Mouse (Mus musculus) liver, embryonic 12.5 days (tissue): ENCODE results near the gene Ripor2. TPM values are rescaled to one million over a fixed set of nuclear protein-coding genes. Genes with fewer than 3 reads are reported as not detected.
A peak's percentile ranks its signal among the peaks of the same experiment; 100 is the strongest.

Experiments
- ATAC-seq: fragments of 200-750 bp; cut with Nextera tagmentation; 2 replicates; pipeline ENCODE4 v1.8.0; 2017; ENCODE audit warnings: moderate number of reproducible peaks, mild to moderate bottlenecking, moderate library complexity
- H3K27ac ChIP-seq: fragments of 300-500 bp; sonication (generic); 2 replicates; pipeline ENCODE4 v1.5.1; 2016; ENCODE audit warnings: mild to moderate bottlenecking
- H3K27me3 ChIP-seq: fragments of 300-500 bp; sonication (generic); replicated peaks from 2 replicates; pipeline ENCODE4 v1.6.1; 2016; ENCODE audit warnings: mild to moderate bottlenecking, moderate library complexity
- H3K36me3 ChIP-seq: fragments of 300-500 bp; sonication (generic); 2 replicates; pipeline ENCODE4 v1.6.1; 2016; ENCODE audit warnings: mild to moderate bottlenecking, moderate library complexity
- H3K4me1 ChIP-seq: fragments of 300-500 bp; sonication (generic); 2 replicates; pipeline ENCODE4 v1.6.1; 2016
- H3K4me2 ChIP-seq: fragments of 300-500 bp; sonication (generic); 2 replicates; pipeline ENCODE4 v1.6.1; 2016; ENCODE audit warnings: mild to moderate bottlenecking, moderate library complexity
- H3K4me3 ChIP-seq: fragments of 300-500 bp; sonication (generic); 2 replicates; pipeline ENCODE4 v1.5.1; 2016; ENCODE audit warnings: mild to moderate bottlenecking, moderate library complexity
- H3K9ac ChIP-seq: fragments of 300-500 bp; sonication (generic); 2 replicates; pipeline ENCODE4 v1.6.1; 2016; ENCODE audit warnings: mild to moderate bottlenecking, moderate library complexity
- H3K9me3 ChIP-seq: fragments of 300-500 bp; sonication (generic); replicated peaks from 2 replicates; pipeline ENCODE4 v1.6.1; 2016; ENCODE audit warnings: mild to moderate bottlenecking, moderate library complexity
- WGBS: fragments of 180-500 bp; shearing (Covaris S2); methylation state at CpG from one replicate; pipeline ENCODE4 v1.1.7; 2016; ENCODE audit not compliant: insufficient replicate concordance; 5-methylcytosine and 5-hydroxymethylcytosine counted together
- polyA plus RNA-seq: library from polyadenylated mRNA; unstranded; fragments of >200 nt; fragmentation: Nextera tagmentation; extraction: Ambion mirVana; gene quantifications from 2 replicates; pipeline ENCODE4 v1.2.1, GENCODE M21; 2016

Gene Ripor2
- polyA plus RNA-seq, 1 experiment from 2014 or later: 8.3 TPM

- H3K9ac ChIP-seq: no peak overlapping the region
- no peak overlapping the region for H3K27ac ChIP-seq
- WGBS: 75% methylated on average over 12 of the region's 12 CpGs
- H3K36me3 ChIP-seq: 0 out of 2 replicates have a peak, but pooled peaks cover 5% of the 10 kb centered on the region
- H3K4me2 ChIP-seq: no peak overlapping the region
- H3K4me1 ChIP-seq: peaks cover 10% of the 10 kb centered on the region
- no peaks in the 10 kb centered on the region for H3K9me3 ChIP-seq
- H3K4me3 ChIP-seq: no peak overlapping the region
- H3K27me3 ChIP-seq: no peaks in the 10 kb centered on the region
- no peak for ATAC-seq
These were observed 127.8 kb downstream of the Ripor2 start for GRCm38 (mm10) chr13:24709656-24710396.

- Histone ChIP-seq H3K27me3 (no peaks in the 10 kb centered on the region), H3K4me3 (no peak overlapping the region), H3K9ac (no peak overlapping the region), H3K9me3 (no peaks in the 10 kb centered on the region), H3K4me1 (peaks cover 10% of the 10 kb centered on the region), H3K36me3 (peaks cover 8% of the 10 kb centered on the region), H3K4me2 (no peak overlapping the region), H3K27ac (no peak overlapping the region)
- no peak for ATAC-seq
- WGBS: 54% methylated on average over 7 of the region's 7 CpGs
These were observed 129.0 kb downstream of the Ripor2 start for GRCm38 (mm10) chr13:24710968-24711367.

GRCm38 (mm10) chr13:24712581-24713130, 130.7 kb downstream of the Ripor2 start:
- Histone ChIP-seq H3K36me3 (peaks cover 20% of the 10 kb centered on the region), H3K4me2 (no peak overlapping the region), H3K27me3 (no peaks in the 10 kb centered on the region), H3K4me3 (no peak overlapping the region), H3K9me3 (no peaks in the 10 kb centered on the region), H3K4me1 (peaks cover 10% of the 10 kb centered on the region), H3K9ac (no peak overlapping the region), H3K27ac (no peak overlapping the region)
- no peak for ATAC-seq
- 79% methylated on average over 7 of the region's 7 CpGs for WGBS

GRCm38 (mm10) chr13:24713434-24714000, 131.5 kb downstream of the Ripor2 start:
- Histone ChIP-seq H3K4me3 (no peak overlapping the region), H3K36me3 (peaks cover 27% of the 10 kb centered on the region), H3K9ac (no peak overlapping the region), H3K4me2 (peak overlapping the region; percentile 31), H3K9me3 (no peaks in the 10 kb centered on the region), H3K27me3 (no peaks in the 10 kb centered on the region), H3K4me1 (peaks cover 10% of the 10 kb centered on the region), H3K27ac (no peak overlapping the region)
- 0 out of 2 replicates have a peak, but pooled peaks have one; percentile 65 for ATAC-seq
- WGBS: 34% methylated on average over 16 of the region's 16 CpGs

- H3K4me1 ChIP-seq: peaks cover 10% of the 10 kb centered on the region
- H3K36me3 ChIP-seq: peaks cover 34% of the 10 kb centered on the region
- ATAC-seq: no peak
- H3K9me3 ChIP-seq: no peaks in the 10 kb centered on the region
- WGBS: 78% methylated on average over 9 of the region's 9 CpGs
- no peak overlapping the region for H3K9ac ChIP-seq
- H3K4me2 ChIP-seq: no peak overlapping the region
- H3K27ac ChIP-seq: no peak overlapping the region
- H3K4me3 ChIP-seq: no peak overlapping the region
- no peaks in the 10 kb centered on the region for H3K27me3 ChIP-seq
These were observed 132.4 kb downstream of the Ripor2 start for GRCm38 (mm10) chr13:24714360-24714885.

- 61% methylated on average over 5 of the region's 5 CpGs for WGBS
- H3K27ac ChIP-seq: no peak overlapping the region
- H3K36me3 ChIP-seq: peaks cover 34% of the 10 kb centered on the region
- H3K4me2 ChIP-seq: no peak overlapping the region
- no peak overlapping the region for H3K9ac ChIP-seq
- H3K27me3 ChIP-seq: no peaks in the 10 kb centered on the region
- no peaks in the 10 kb centered on the region for H3K9me3 ChIP-seq
- H3K4me1 ChIP-seq: peaks cover 10% of the 10 kb centered on the region
- ATAC-seq: no peak
- H3K4me3 ChIP-seq: no peak overlapping the region
These were observed 133.6 kb downstream of the Ripor2 start for GRCm38 (mm10) chr13:24715601-24716000.

GRCm38 (mm10) chr13:24716441-24716840, 134.5 kb downstream of the Ripor2 start:
- ATAC-seq: no peak
- Histone ChIP-seq H3K9me3 (no peaks in the 10 kb centered on the region), H3K4me2 (no peak overlapping the region), H3K27me3 (no peaks in the 10 kb centered on the region), H3K27ac (no peak overlapping the region), H3K4me1 (peaks cover 7% of the 10 kb centered on the region), H3K9ac (no peak overlapping the region), H3K4me3 (no peak overlapping the region), H3K36me3 (peaks cover 32% of the 10 kb centered on the region)
- 71% methylated on average over 9 of the region's 9 CpGs for WGBS

GRCm38 (mm10) chr13:24717677-24718076, 135.7 kb downstream of the Ripor2 start:
- no peaks in the 10 kb centered on the region for H3K27me3 ChIP-seq
- H3K4me1 ChIP-seq: peaks cover 5% of the 10 kb centered on the region; the same call in 1 of the 2 replicates
- no peak overlapping the region for H3K4me2 ChIP-seq
- 58% methylated on average over 7 of the region's 7 CpGs for WGBS
- no peak overlapping the region for H3K4me3 ChIP-seq
- no peak overlapping the region for H3K27ac ChIP-seq
- H3K9me3 ChIP-seq: no peaks in the 10 kb centered on the region
- no peak overlapping the region for H3K9ac ChIP-seq
- ATAC-seq: no peak
- H3K36me3 ChIP-seq: peaks cover 31% of the 10 kb centered on the region

- ATAC-seq: no peak
- no peaks in the 10 kb centered on the region for H3K4me1 ChIP-seq
- no peak overlapping the region for H3K9ac ChIP-seq
- peaks cover 22% of the 10 kb centered on the region; the same call in 1 of the 2 replicates for H3K36me3 ChIP-seq
- no peaks in the 10 kb centered on the region for H3K27me3 ChIP-seq
- H3K4me3 ChIP-seq: no peak overlapping the region
- H3K27ac ChIP-seq: no peak overlapping the region
- H3K9me3 ChIP-seq: no peaks in the 10 kb centered on the region
- no peak overlapping the region for H3K4me2 ChIP-seq
- WGBS: 70% methylated on average over 10 of the region's 10 CpGs
These were observed 139.5 kb downstream of the Ripor2 start for GRCm38 (mm10) chr13:24721502-24721901.

- no peak for ATAC-seq
- Histone ChIP-seq H3K4me3 (no peak overlapping the region), H3K27ac (no peak overlapping the region), H3K9ac (no peak overlapping the region), H3K36me3 (peaks cover 3% of the 10 kb centered on the region; the same call in 1 of the 2 replicates), H3K4me1 (no peaks in the 10 kb centered on the region), H3K4me2 (no peak overlapping the region), H3K9me3 (no peaks in the 10 kb centered on the region), H3K27me3 (no peaks in the 10 kb centered on the region)
- WGBS: 72% methylated on average over 8 of the region's 8 CpGs
These were observed 141.9 kb downstream of the Ripor2 start for GRCm38 (mm10) chr13:24723699-24724394.

- Histone ChIP-seq H3K4me1 (no peaks in the 10 kb centered on the region), H3K4me2 (no peak overlapping the region), H3K9ac (no peak overlapping the region), H3K27ac (no peak overlapping the region), H3K36me3 (no peaks in the 10 kb centered on the region; the same call in 1 of the 2 replicates), H3K27me3 (no peaks in the 10 kb centered on the region), H3K9me3 (no peaks in the 10 kb centered on the region), H3K4me3 (no peak overlapping the region)
- no peak for ATAC-seq
- WGBS: 76% methylated on average over 4 of the region's 4 CpGs
These were observed 142.4 kb downstream of the Ripor2 start for GRCm38 (mm10) chr13:24724395-24724759.

- no peak overlapping the region for H3K27ac ChIP-seq
- H3K9ac ChIP-seq: no peak overlapping the region
- no peaks in the 10 kb centered on the region; the same call in 1 of the 2 replicates for H3K36me3 ChIP-seq
- 70% methylated on average over 5 of the region's 5 CpGs for WGBS
- no peaks in the 10 kb centered on the region for H3K4me1 ChIP-seq
- H3K4me3 ChIP-seq: no peak overlapping the region
- no peaks in the 10 kb centered on the region for H3K9me3 ChIP-seq
- ATAC-seq: no peak
- no peaks in the 10 kb centered on the region for H3K27me3 ChIP-seq
- no peak overlapping the region for H3K4me2 ChIP-seq
These were observed 147.1 kb downstream of the Ripor2 start for GRCm38 (mm10) chr13:24729128-24729527.
